Mouse (Mus musculus) right cerebral cortex, adult 2 months (tissue): ENCODE measurements around the gene Ryr1.
"Not testable (repeated sequence)": the region's sequence is repeated elsewhere in the genome, so short reads cannot be mapped to it uniquely, and the experiment has no call there.

Experiments
- DNase-seq, 2 experiments: peaks; one replicate each; pipeline ENCODE4 v3.0.0; 2021 to 2022; ENCODE audit warnings: low spot score in 2 of 2

Ryr1 gene

GRCm38 (mm10) chr7:28990766-28991273 is 134.2 kb downstream of the Ryr1 start:
- no peak for DNase-seq

- no peak for DNase-seq
Measured at GRCm38 (mm10) chr7:28985207-28985606, 139.8 kb downstream of the Ryr1 start.

DNA sequence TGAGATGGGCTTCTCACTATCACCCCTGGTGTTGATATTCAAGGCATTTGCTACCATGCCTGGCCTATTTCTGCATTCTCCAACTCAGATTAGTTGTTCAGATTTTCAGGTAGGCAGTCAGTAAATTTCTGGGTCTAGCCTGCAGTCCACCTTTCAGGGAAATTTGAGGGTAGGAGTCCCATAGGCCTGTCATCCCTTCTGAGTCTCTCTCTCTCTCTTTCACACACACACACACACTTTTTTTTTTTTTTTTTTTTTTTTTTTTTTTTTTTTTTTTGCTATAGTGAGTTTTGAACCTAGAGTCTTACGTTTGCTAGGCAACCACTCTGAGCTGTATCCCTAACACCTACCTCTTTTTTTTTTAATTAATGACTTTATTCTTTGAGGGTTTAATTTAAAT is 140.5 kb downstream of the Ryr1 start:
- no peak for DNase-seq

GRCm38 (mm10) chr7:28983849-28984248 is 141.1 kb downstream of the Ryr1 start:
- DNase-seq: no peak

GRCm38 (mm10) chr7:28983141-28983564 is 141.8 kb downstream of the Ryr1 start:
- DNase-seq: no peak

GRCm38 (mm10) chr7:28982274-28983013 is 142.5 kb downstream of the Ryr1 start:
- no peak for DNase-seq

DNA sequence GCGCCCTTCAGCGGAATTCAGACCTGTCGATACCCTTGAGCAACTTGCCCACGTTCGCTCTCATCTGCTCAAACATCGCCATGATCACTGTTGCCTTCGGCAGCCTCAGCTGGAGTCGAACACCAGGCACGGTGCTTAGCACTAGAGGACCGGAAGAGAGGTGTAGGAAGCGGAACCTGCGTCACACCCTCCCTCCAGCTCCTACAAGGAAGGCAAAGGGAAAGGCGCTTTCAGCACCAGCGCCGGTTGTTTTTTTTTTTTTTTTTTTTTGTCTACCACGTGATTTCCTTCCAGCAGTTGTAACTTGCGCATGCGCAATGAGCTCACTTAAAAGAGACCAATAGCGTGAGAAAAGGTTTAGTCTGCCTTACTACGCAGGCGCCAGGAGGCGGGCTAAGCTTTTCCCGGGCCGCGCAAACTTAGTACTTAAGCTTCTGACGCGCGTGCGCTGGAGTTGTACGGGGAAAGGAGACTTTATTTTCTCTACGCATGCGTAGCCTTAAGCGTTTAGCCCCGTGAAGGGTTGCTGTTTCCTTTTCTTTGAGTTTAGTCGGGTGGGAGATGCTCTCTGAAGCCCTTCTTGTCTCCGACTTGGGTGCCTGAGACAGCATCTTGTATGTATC is 143.2 kb downstream of the Ryr1 start, which contains the start of the genes Eif3k and Map4k1:
Eif3k (minus strand) TSS at position 214 of the 623 bp plus-strand sequence.
Map4k1 (plus strand) TSS at position 400 of the 623 bp plus-strand sequence.
- DNase-seq: peak; percentile 99

GRCm38 (mm10) chr7:28977556-28977955 is 147.4 kb downstream of the Ryr1 start:
- DNase-seq: no peak

DNA sequence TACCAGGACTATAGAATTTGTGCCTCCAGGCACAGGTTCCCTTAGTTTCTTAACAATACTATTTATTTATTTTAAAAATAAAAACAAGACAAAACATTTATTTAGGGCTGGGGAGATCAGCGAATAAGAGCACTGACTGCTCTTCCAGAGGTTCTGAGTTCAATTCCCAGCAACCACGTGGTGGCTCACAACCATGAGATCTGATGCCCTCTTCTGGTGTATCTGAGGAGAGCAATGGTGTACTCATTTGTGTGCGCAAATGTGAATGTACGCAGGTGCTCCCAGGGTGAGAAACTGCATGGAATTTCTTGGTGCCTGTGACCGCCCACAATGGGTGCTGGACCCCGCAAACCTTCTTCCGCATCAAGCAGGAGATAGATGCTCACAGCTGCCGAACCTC is 152.0 kb downstream of the Ryr1 start:
- no peak for DNase-seq

DNA sequence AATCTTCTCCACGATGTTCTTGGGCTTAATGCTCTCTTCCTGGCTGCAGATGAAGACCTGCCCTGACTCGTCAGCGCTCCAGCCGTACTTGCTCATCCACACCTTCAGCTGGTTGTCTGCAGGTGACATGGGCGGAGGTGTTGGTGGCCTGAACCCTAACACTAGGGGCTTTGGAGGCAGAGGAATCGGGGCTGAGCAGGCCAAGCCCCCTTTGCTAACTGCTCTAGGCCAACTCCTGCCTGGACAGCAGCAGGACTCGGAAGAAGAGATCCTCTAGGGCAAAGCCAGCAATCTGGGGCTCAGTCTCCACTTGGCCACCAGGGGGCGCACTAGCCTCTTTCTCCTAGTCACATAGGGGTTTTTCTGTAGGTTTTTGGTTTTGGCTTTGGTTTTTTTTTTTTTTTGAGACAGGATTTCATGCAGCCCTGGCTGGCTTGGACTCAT is 152.4 kb downstream of the Ryr1 start:
- peak; percentile 74 to 83 for DNase-seq

DNA sequence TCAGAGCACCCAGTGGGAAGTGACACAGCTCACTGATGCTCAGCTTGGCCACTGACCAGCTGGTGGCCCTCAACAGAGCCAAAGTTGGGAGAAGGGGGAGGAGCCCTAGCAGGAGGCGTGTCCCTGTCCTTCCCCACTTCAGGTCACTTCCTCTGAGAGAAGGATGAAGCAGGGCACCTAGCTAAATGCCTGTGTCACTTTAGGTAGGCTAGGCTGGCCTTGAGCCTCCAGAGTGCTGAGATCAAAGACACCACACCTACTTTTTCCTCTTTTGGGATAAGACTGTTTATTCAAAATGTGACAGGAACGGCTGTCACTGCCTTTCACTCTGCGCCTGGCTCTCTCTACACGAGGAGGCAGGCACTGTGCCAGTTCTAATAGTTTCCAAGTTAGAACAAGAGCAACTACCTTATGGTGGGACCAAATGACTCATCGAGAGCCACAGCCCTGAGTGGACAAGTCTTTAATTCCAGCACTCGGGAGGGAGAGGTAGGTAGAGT is 153.2 kb downstream of the Ryr1 start:
- DNase-seq: no peak

- no peak for DNase-seq
Measured at GRCm38 (mm10) chr7:28971029-28971428, 153.9 kb downstream of the Ryr1 start.

- no peak for DNase-seq
Measured at GRCm38 (mm10) chr7:28969672-28970394, 155.1 kb downstream of the Ryr1 start.

GRCm38 (mm10) chr7:28969271-28969670 is 155.7 kb downstream of the Ryr1 start:
- no peak for DNase-seq

DNA sequence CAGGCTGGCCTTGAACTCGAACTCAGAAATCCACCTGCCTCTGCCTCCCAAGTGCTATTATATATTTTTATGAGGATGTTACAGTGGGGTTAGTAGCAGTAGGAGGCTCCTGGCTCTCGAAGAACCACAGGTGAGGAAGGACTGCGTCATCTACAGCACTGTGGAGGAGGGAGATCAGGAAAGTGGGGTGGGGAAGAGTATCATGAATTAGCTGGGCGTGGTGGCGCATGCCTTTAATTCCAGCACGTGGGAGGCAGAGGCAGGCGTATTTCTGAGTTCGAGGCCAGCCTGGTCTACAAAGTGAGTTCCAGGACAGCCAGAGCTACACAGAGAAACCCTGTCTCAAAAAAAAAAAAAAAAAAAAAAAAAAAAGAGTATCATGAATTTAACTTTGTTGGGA is 156.9 kb downstream of the Ryr1 start:
- not testable (repeated sequence) for DNase-seq

- no peak for DNase-seq
Measured at GRCm38 (mm10) chr7:28966751-28967505, 158.1 kb downstream of the Ryr1 start.

GRCm38 (mm10) chr7:28966181-28966580 is 158.8 kb downstream of the Ryr1 start:
- DNase-seq: no peak

DNA sequence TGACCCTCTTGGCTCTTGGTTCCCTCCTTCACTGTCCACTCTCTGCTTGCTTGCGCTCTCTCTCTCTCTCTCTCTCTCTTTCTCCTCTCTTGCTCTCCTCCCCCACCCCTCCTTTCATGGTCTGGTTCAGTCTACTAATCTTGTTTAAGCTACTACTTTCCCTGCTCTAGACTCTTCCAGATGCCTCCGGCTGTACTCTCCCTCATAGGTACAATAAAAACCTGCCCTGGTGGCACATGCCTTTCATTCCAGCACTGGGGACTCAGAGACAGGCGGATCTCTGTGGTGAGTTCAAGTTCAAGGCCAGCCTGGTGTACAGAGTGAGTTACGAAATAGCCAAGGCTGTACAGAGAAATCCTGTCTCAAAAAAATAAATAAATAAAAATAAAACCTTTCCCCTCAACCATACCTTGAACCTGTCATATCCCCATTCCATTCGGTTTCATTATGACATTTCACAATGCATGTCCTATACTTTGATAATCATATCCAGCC is 159.6 kb downstream of the Ryr1 start:
- no peak for DNase-seq

DNA sequence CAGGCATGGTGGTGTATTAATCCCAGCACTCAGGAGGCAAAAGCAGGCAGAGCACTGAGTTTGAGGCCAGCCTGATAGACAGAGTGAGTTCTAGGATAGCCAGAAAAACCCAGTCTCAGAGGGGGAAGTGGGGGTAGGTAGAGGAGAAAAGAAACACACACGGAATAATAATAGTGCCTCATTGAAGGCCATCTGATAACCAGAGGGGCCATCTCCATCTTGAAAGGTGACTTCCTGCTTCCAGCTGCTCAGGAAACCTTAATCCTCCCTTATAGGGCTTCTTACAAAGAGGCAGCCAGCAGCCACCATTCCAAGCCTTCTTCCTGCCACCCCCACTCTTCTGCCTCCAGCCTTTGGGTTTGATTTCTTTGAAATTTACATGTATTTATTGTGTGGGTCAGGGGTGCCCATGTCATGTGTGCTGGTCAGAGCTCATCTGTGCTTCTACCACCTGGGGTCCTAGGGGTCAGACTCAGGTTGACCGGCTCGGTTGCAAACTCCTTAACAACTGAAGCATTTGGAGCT is 161.5 kb downstream of the Ryr1 start:
- no peak for DNase-seq

GRCm38 (mm10) chr7:28961927-28962670 is 162.9 kb downstream of the Ryr1 start, which contains the start of gene Actn4:
TSS of gene Actn4 (minus strand) at chr7:28962340.
- DNase-seq: peak; percentile 99
